Mouse (Mus musculus) B cell, adult 67 days (primary cell): ENCODE results near the gene Polr2b. TPM values are rescaled to one million over a fixed set of nuclear protein-coding genes. Genes with fewer than 3 reads are reported as not detected.

ENCODE experiments used
- total RNA-seq, 2 experiments: library from RNA; stranded (reverse); gene quantifications; 4 replicates each; pipeline ENCODE4 v1.2.4; 2023

The Polr2b gene
- 10 to 100 TPM; 68.6 to 75.1 TPM for total RNA-seq

GRCm38 (mm10) chr5:77309924-77310772 is at the start of gene Polr2b, which contains the start of gene Noa1:
TSS of gene Polr2b (plus strand) at chr5:77310147.
TSS of gene Noa1 (minus strand) at chr5:77310084.

GRCm38 (mm10) chr5:77265081-77265670 is 44.8 kb upstream of the Polr2b start, which contains the start of gene Rest:
TSS of gene Rest (plus strand) at chr5:77265491.

Other genes with a start within 250 kb of the Polr2b start
- 10 to 100 TPM; 19.7 to 22.7 TPM for gene Hopx, start 195.0 kb upstream of the Polr2b start, total RNA-seq
- gene Spink2, start 98.7 kb upstream of the Polr2b start, total RNA-seq: not detected
- gene Rest, start 44.7 kb upstream of the Polr2b start, total RNA-seq: 10 to 100 TPM; 61.3 to 72.9 TPM
- gene Noa1, start 63 bp upstream of the Polr2b start, total RNA-seq: 10 to 100 TPM; 24.0 to 37.5 TPM
- under 1 TPM in 1 of 2 experiments, not detected in 1; 0.49 TPM for gene Igfbp7, start 97.9 kb downstream of the Polr2b start, total RNA-seq